Mouse (Mus musculus) CD8-positive naive resting alpha-beta T cell, adult 2 months (primary cell): ENCODE measurements around the gene Smg1.

Source experiments
- DNase-seq, 2 experiments: peaks; one replicate each; pipeline ENCODE4 v3.0.0; 2022; ENCODE audit warnings: low read depth in 2 of 2, low spot score in 2 of 2

The Smg1 gene

DNA sequence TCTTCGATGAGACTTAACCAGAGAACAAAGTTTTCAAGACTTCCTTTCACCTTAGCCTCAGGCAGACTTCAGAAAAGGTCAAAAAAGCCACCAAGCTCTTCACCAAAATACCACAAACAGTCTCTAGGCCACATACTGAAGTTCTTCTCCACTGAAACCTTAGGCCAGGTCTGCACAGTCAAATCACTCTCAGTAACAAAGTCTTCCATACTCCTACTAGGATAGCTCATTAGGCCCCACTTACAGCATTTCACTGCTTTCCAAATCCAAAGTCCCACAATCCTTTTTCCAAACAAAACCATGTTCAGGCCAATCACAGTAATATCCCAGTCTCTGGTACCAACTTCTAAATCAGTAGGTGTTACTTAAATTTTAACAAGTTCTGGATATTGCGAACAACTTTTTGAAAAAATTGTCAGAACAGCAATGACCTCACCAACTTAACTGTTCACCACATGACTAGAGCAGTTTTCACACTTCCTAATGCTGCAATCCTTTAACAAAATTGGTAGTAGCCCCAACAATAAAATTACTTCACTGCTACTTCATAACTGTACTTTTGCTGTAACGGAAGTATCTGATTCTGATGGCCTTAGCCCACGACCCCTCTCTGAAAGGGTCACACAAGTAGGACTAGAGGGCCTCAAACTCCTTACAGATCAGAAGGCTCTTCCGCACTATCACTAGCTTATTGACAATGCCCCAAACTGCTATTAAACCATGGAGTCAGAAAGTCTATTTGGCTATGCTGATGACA, 129.8 kb downstream of the Smg1 start:
- no peak for DNase-seq

DNA sequence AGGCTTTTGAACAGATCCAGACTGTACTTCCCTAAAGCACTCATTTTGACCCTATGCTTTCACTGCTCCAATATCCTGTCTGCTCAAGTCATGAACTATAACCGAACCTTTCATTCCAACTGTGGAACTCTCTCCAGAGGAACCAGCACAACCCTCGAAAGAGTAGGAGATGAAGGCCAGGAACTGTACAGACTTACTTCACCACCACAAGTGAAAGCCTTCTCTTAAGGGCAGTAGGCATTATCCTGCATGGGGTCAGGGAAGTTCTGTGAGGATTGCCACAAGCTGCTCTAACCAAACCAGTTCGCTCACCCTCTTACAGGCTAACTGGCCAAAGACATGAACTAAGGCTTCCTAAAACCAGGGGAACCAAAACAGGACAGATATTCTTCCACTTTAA, 132.3 kb downstream of the Smg1 start:
- no peak for DNase-seq

DNA sequence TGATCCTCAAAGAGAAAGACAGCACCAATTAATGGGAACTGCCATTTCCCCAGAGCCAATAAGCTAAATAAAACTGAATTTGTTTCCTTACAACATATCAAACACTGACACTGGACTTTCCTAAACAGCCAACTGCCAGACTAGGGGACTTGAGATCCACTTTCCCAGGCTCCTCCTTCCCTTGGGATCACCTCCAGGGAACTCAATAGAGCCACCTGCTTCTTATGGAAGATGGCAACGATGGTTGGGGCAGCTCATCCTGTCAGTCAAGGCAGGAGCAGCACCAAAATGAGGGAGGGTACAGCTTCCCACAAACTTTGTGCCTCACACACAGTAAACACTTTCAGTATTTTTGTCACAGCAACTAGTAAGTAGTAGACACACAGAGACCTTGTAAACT, 135.8 kb downstream of the Smg1 start:
- no peak for DNase-seq

DNA sequence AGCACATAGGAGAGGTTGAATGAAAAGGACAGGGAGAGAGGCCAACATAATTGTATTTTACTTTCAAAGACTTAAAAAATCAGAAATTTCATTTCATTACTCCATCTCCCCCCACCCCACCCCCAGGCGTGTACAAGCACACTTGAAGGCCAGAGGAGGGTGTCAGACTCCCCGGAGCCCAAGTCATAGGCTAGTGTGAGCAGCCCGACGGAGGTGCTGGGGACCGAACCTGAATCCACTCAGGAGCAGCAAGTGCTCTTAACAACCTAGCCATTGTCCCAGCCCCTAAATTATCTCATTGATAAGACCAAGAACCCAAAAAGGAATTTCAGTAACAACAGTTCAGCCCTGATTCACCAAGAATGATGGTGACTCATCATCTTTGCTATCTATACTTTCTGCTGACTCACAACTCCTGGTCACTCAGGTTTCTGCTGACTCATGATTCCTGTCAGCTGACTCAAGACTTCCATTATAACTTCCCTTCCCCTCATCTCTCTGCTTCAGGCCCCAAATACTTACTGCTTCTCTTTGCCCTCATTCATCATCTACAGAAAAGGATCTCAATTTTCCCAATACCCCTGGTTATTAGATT, 138.9 kb downstream of the Smg1 start:
- no peak for DNase-seq

DNA sequence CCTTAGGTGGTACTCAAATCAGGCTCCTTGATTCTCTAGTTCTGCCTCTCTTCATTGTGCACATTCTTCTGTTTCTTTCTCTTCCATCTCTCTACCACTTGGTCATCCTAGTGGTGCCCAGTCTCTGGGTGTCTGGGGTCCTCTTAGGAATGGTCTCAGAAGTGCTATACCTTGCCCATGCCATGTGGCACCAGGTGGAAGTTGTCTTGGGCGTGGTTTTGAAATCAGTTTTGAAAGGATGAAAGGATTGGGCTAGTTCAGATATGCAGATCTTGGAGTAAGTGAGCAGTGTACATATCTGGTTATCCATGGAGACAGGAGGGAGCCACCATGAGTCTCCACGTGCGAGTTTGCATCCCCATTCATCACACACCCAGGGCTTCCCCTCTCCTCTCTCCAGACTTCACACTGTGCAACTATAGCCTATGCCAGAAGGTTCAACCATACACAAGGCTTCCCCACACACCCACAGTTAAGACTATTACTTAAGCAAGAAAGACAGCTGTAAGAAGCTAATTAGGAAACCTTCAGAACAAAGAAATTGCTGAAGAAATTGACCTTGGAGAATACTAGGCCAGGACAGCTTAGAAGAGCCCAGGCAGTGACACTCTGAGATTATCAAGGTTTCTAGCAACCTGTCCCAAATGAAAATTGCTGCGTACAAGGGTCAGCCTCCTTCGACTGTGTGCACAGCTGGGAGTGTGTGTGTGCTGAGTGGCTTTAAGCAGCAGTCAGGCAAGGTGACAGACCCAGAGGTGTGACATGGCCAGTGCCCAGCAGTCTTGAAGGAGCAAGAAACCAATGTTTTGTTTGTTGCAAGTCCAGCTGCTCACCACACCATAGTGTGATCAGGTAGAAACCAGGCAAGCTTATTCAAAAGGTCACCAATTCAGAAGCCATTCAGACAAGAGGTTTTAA, 139.7 kb downstream of the Smg1 start:
- no peak for DNase-seq

DNA sequence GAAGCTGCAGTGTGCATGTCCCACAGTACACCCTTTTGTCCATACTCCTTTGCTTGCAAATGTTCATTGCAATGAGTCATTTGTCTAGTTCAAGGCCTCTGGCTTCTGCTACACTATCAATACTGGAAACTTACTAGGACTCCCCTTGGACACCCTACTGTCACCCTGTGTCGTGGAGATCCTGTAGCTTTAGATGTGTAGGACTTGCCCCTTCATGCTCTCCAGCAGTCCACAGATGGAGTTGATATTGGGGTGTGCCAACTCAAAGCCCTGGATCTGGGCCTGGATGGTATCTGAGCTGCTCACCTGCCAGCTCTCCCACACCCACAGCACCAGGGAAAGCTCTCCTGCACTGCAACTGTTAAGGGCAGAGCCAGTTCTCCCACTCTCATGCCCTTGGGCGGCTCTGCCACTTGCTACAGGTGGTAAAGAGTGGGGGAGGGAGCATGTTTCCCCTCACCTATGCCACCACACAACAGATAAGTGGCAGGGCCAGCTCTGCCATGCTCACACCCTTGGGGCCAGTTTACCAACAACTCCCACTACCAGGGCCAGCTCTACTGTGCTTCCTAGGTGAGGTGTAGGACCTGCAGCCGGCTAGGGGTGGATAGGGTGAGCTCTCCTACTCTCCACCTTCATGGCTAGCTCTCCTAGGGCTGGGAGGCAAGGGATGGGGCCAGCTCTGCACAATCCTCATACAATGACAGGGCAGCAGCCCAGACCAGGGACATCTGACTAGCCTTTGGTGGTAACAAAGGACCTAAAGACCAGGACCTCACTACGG, 140.6 kb downstream of the Smg1 start:
- DNase-seq, result no peak

DNA sequence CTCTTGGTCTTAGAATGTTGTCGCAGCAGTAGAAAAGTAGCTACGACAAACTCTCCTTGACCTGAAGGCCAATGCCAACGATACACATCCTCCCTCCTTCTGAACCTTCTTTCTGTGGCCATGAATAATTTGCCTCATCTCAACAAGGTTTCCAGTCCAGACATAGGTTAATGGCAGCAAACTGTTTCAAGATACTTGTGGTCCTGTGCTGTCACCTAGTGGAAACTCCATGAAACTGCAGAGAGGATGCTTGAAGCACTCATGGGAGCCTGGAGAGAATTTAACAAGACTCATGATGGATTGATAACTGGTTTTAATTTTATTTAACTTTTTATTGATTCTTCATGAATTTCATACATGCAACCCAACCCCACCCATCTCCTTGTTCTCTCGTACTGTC, 141.2 kb downstream of the Smg1 start:
- peak in 1 of 2 experiments; percentile 45 for DNase-seq

DNA sequence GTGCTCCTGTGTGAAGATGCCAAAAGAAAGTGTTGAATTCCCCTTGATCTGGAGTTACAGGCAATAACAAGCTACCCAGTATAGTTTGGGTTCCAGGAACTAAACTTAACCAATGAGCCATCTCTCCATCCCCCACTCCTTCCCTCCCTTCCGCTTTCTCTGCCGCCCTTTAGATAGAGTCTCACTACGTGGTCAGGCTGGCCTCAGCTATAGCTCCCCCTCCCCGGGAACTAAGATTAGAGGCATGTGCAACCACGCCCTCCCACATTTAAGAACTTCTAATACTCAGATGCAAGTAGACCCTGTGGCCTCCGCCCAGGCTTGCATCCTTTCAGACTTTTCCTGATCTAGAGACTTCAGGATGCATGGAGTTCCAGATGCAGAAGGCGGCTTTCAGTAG, 145.9 kb downstream of the Smg1 start:
- no peak for DNase-seq
